Mouse (Mus musculus): Measurements from ENCODE around the gene Olfr539.
"Not testable (repeated sequence)": the region's sequence is repeated elsewhere in the genome, so short reads cannot be mapped to it uniquely, and the experiment has no call there.

Gene Olfr539

DNA sequence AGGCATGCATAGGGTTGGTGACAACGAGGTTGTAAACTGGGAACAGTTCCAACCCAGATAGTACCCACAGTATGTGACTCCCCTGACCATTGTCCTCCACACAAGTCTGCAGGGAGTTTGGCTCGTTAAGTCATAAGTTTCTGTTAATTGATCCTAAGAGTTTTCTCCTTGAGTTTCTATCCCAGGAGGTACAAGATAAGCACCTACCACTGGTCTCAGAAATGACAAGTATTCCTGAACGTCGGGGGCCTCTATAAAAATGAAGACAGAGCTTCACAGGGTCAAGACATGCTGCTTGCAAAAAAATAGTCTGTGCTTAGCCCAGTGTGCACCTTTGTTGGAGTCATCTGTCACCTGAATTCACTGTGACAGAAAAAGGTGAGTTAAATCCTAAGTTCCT is at the start of gene Olfr539:
Gene Olfr539 (plus strand): TSS at position 301 of the 400 bp plus-strand sequence.
- DNase-seq, result no peak

DNA sequence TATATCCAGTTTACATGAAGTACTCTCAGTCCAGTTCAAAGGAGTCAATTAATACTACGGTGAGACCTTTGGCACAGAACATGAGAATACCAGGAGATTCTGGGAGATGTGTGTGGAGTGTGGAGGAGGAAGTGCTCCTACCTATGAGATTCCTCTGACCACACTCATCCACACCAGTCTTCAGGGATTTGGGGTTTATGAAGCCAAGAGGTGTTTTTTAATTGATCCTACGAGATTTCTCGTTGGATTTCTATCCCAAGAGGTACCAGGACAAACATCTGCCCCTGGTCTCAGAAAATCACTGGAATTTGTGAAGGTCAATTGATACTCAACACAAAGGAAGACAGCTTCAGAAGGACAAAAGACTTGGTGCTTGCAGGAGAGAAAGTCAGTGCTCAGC is 31.1 kb upstream of the Olfr539 start, which contains the start of gene Olfr61:
Gene Olfr61 (plus strand): TSS at position 301 of the 400 bp plus-strand sequence.
- not testable (repeated sequence) for DNase-seq

DNA sequence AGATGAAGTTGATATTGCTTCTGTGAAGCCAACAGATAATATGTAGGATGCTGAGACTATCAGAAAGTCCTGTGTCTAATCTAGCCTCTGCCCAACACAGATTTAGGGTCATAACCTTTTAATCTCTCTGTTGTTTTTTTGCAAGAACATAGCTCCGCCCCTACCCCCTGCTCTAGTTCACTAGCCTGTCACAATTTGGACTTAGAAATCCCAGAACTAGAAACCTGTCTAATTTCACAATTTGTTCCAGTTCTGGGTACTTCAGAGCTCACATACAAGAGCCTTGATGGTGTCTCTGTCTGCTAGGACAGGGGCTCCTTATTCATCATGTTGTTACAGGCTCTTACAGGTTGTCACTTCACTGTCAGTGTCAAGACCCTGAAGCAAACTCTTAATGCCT is 29.2 kb upstream of the Olfr539 start:
- no peak for DNase-seq

DNA sequence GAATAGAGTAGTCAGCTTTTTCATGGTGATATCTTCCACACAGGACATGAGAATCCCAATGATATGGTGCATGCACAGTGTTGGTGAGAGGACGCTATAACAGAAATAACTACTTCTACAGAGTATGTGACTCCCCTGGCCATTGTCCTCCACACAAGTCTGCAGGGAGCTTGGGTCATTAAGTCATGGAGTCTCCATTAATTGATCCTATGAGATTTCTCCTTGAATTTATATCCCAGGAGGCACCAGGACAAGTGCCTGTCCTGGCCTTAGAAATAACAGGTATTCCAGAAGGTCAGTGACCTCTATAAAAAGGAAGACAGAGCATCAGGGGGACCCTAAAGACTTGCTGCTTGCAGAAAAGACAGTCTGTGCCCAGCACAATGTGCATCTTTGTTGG is 13.6 kb upstream of the Olfr539 start, which contains the start of gene Olfr53:
Gene Olfr53 (plus strand): TSS at position 301 of the 400 bp plus-strand sequence.
- no peak for DNase-seq

DNA sequence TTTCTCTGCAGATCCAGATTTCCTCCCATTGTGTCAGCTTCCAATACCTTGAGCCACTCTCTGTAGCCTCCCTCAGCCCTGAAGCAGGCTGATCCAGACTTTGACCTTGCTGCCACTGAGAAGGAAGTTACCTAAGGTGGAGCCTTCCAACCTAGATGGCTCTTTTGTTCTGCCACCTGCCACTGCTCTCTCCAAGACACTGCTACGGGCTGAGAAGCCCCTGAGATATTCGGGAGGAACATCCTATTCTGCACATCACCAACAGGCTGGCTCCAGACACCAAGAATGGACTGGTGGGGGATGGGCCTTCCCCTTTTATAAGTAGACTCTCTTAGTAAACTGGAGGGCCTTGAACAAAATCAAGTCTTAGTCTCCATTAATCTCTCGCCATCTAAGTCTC is 11.0 kb downstream of the Olfr539 start:
- not testable (repeated sequence) for DNase-seq

DNA sequence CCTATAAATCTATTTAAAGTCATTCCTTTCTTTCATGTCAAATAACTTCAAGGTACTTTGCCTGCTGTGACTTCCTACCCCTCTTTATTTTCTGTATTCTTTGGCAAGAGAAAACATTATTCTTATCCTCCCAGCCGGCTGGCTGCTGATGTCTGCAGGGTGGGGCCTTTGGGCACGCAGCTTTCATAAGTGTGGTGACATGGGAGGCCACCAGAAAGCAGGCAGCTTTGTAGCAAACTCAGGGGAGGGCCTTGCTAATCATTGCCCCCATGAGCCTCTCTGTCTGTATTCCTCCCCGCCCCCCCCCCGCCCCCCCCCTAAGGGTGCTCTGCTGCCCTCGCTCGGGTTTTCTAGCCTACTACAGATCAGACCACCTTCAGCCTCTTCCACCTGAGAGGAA is 16.1 kb downstream of the Olfr539 start:
- no peak for DNase-seq

DNA sequence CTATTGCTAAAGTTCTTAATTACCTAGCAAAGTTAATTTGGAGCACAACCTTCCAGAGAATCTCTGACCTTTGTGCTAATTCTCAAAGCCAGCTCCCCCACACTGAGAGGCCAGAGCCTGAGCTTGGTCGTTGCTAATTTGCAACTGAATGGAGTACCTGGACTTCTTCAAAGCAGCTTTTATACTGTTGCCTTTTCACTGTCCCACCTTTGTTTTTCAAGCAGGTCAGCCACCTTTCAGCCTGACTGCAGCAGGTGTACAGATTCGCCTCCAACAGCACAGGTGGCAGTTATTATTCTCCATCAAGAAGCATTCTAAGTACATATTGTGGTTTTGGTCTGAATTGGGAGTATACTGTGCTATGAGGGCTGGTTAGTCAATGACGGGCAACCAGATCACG is 19.9 kb downstream of the Olfr539 start:
- not testable (repeated sequence) for DNase-seq

DNA sequence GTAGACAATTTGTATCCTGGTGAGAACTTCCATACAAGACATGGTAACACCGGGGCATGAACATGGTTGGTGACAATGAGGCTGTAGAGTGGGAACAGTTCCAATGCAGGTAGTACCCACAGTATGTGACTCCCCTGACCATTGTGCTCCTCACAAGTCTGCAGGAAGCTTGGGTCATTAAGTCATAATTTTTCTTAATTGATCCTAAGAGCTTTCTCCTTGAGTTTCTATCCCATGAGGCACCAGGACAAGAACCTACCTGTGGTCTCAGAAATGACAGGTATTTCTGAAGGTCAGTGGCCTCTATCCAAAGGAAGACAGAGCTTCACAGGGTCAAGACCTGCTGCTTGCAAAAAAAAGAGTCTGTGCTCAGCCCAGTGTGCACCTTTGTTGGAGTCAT is 21.9 kb downstream of the Olfr539 start, which contains the start of gene Olfr45:
Gene Olfr45 (plus strand): TSS at position 301 of the 400 bp plus-strand sequence.
- DNase-seq, result no peak

DNA sequence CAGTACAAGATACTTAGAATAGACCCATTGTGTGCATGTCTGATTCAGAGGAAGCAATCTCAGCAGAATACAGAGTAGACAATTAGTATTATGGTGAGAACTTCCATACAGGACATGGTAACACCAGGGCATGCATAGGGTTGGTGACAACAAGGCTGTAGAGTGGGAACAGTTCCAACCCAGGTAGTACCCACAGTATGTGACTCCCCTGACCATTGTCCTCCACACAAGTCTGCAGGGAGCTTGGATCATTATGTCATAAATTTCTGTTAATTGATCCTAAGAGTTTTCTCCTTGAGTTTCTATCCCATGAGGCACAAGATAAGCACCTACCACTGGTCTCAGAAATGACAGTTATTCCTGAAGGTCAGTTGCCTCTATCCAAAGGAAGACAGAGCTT is 37.2 kb downstream of the Olfr539 start, which contains the start of gene Olfr541:
Gene Olfr541 (plus strand): TSS at position 301 of the 400 bp plus-strand sequence.
- no peak for DNase-seq

DNA sequence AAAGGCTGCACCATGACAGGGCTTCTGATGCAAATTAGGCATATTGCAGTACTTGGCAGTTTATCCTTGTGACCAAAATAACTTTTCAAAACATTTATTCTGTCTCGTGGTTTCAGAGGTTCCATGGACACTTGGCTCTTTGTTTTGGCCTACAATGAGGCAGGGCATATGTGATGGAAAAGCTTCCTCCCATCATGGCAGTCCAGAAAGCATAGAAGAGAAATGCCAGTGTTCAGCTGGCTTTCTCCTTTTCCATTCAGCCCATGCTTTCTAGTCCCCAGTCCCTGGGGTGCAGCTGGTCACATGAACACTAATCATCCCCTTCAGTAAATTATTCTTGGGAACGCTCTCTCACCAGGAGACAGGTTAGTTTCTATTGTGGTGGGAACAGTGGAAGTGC is 46.6 kb downstream of the Olfr539 start:
- no peak for DNase-seq

DNA sequence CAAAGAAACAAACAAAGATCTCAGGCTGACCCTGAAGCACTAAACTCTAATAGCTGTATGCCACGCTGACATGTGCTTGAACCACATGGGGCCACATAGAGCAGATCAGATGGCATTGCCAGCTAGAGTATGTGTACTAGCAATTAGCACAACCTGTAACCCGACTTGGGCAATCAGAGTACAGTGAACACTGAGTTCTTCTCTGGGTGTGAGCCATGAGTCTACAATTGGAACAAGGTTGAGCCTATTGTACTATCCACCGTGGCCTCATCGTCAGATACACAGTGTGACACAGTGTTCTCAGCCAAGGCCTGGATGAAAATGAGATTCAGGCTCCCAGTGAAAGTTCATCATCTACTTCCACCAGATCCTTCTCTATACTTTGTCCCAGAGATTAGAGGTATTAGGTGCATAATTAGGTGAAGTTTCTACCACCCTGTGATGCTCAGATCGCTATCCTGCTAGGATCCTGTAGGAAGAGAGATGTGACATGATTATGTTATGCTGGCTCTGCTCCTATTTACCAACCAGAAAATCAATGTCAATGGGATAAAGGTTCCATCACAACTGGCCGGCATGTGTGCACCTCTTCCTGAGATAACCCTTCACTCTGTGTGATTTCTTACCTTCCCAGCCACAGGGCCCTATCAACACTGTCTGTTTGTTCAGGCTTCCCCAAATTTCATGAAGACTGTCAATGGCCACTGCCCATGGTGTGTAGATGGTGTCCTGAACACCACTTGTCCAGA is 48.0 kb downstream of the Olfr539 start:
- DNase-seq, result no peak

DNA sequence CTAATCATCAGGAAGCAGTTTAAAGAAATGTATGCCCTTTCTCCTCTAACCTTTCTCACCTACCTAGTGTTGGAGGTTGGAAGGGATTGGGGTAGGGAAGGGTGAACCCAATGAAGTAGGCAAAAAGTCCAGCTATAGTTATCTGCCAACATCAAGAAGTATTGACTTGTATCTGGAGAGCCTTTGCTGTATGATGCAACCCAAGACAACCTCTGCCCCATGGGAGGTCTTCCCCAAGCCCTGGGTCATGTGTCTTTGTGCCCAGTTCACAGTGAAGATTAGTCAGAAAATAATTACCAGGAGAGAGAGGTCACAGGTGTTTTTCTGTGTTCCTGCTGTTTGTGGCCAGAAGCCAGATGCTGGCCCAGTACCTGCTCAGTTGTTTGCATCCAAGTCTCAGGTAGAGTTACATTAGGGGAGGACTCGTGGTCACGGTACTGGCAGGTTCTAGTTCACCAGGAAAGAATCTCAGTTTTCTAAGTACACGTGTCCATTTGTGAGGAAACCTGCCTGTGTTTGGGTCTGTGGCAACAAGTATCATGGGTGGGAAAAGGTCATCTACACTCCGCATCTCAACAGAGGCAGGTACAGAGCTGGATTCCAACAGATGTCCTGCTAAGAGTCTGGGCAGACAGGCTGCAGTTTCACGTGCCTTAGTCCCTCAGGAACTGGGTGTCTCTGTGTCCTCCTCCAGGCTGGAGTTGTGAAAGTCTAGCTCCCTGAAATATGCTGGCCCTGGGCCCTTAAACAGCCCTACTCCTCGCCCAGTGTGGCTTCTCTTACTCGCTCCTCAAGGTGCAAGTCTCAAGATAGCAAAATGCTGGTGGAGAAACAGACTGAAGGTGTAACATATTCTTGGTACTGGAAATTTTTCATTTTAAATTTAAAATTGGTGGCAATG is 57.7 kb downstream of the Olfr539 start:
- no peak for DNase-seq

DNA sequence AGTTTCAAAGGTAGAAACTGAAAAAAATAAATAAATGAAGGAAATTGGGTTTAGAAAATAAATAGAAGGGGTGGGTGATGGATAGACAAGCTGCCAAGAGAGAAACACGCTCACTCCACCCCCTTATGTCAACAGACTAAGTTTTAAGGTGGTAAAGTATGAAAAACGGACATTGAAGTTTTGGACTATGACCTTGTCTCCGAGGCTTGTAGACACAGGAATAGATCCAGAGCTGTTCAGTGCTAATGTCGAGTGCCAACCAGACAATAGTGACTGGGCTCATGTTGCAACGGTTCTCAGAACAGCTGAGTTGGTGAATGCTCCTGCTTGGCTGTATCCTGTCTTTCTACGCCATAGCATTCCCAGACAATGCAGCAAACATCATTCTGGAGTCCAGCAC is 61.4 kb downstream of the Olfr539 start:
- DNase-seq, result no peak

DNA sequence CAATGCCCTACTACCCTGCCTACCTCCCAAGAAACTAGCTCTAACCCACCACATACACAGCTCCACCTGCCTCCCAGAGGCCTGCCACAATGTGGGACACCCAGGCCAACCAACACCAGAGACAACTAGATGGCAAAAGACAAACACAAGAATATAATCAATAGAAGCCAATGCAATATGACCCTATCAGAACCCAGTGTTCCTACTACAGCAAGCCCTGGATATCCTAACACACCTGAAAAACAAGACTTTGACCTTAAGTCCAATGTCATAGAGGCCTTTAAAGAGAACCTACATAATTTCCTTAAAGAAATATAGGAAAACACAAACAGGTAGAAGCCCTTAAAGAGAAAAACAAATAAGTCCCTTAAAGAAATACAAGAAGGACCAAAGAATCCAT is 65.8 kb downstream of the Olfr539 start:
- DNase-seq, result no peak

Data from thymus, adult 18-20 months (tissue).